Mouse (Mus musculus) C2C12 (cell line): ENCODE data around the gene Ankrd52.

Experiments
- CEBPB ChIP-seq: IDR thresholded peaks from one replicate; pipeline ENCODE4 v1.6.1; 2011; ENCODE audit warnings: low read depth, mild to moderate bottlenecking, control low read depth, moderate library complexity
- CTCF ChIP-seq: IDR thresholded peaks from one replicate; pipeline ENCODE4 v1.5.1; 2011; ENCODE audit not compliant: control insufficient read depth, insufficient read depth, insufficient read length
- MYOD1 ChIP-seq: IDR thresholded peaks from one replicate; pipeline ENCODE4 v1.6.1; 2011; ENCODE audit warnings: low read depth; ENCODE audit not compliant: control insufficient read depth, insufficient read length
- MYOG ChIP-seq: IDR thresholded peaks from one replicate; pipeline ENCODE4 v1.6.1; 2011; ENCODE audit not compliant: control insufficient read depth, insufficient read length; ENCODE audit errors: extremely low read depth
- USF1 ChIP-seq: IDR thresholded peaks from one replicate; pipeline ENCODE4 v1.6.1; 2011; ENCODE audit warnings: low read depth, mild to moderate bottlenecking, control low read depth, moderate library complexity

DNA sequence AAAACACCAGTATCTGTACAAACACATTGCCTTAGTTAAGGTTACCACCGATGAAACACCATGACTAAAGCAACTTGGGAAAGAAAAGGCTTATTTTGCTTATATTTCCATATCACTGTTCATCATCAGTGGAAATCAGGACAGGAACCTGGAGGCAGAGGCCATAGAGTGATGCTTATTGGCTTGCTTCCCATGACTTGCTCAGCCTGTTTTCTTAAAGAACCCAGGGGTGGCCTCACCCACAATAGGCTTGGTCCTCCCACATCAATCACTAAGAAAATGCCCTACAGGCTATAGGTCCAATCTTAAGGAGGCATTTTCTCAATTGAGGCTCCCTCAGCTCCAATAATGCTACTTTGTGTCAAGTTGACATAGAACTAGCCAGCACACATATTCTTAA, 65.8 kb downstream of the Ankrd52 start:
- TF ChIP-seq CTCF, result no peak
- TF ChIP-seq USF1, result no peak
- no peak for TF ChIP-seq CEBPB
- no peak for TF ChIP-seq MYOG
- TF ChIP-seq MYOD1, result no peak
